Mouse (Mus musculus) induced T-regulatory cell, adult 2 months (primary cell): ENCODE data around the gene 1110051M20Rik.

ENCODE experiments used
- DNase-seq: peaks from one replicate; pipeline ENCODE4 v3.0.0-alpha.2; 2012; ENCODE audit warnings: low read depth

Gene 1110051M20Rik

GRCm38 (mm10) chr2:91345644-91346043 is 98.9 kb downstream of the 1110051M20Rik start:
- no peak for DNase-seq

- no peak for DNase-seq
These were observed 104.9 kb downstream of the 1110051M20Rik start for GRCm38 (mm10) chr2:91339591-91339990.

- no peak for DNase-seq
These were observed 109.4 kb downstream of the 1110051M20Rik start for GRCm38 (mm10) chr2:91335128-91335527.

- no peak for DNase-seq
These were observed 113.3 kb downstream of the 1110051M20Rik start for GRCm38 (mm10) chr2:91331051-91331843.

GRCm38 (mm10) chr2:91329996-91330738 is 114.3 kb downstream of the 1110051M20Rik start:
- no peak for DNase-seq

- no peak for DNase-seq
These were observed 115.8 kb downstream of the 1110051M20Rik start for GRCm38 (mm10) chr2:91328729-91329125.

- DNase-seq = no peak
These were observed 116.4 kb downstream of the 1110051M20Rik start for GRCm38 (mm10) chr2:91327968-91328728.

GRCm38 (mm10) chr2:91326746-91327350 is 117.7 kb downstream of the 1110051M20Rik start:
- DNase-seq = no peak

GRCm38 (mm10) chr2:91324761-91325421 is 119.6 kb downstream of the 1110051M20Rik start:
- DNase-seq = no peak

GRCm38 (mm10) chr2:91324346-91324745 is 120.2 kb downstream of the 1110051M20Rik start:
- DNase-seq = no peak

GRCm38 (mm10) chr2:91322490-91322889 is 122.0 kb downstream of the 1110051M20Rik start:
- DNase-seq = no peak

- no peak for DNase-seq
These were observed 122.6 kb downstream of the 1110051M20Rik start for GRCm38 (mm10) chr2:91321923-91322322.

- DNase-seq = no peak
These were observed 123.7 kb downstream of the 1110051M20Rik start for GRCm38 (mm10) chr2:91320559-91321529.

- DNase-seq = no peak
These were observed 130.3 kb downstream of the 1110051M20Rik start for GRCm38 (mm10) chr2:91314184-91314583.

- DNase-seq = no peak
These were observed 131.8 kb downstream of the 1110051M20Rik start for GRCm38 (mm10) chr2:91312578-91313311.

- DNase-seq = no peak
These were observed 135.0 kb downstream of the 1110051M20Rik start for GRCm38 (mm10) chr2:91309546-91309945.

GRCm38 (mm10) chr2:91308680-91309079 is 135.8 kb downstream of the 1110051M20Rik start:
- DNase-seq = no peak

GRCm38 (mm10) chr2:91306589-91306988 is 137.9 kb downstream of the 1110051M20Rik start:
- DNase-seq = no peak

GRCm38 (mm10) chr2:91305926-91306325 is 138.6 kb downstream of the 1110051M20Rik start:
- no peak for DNase-seq

- DNase-seq = no peak
These were observed 141.7 kb downstream of the 1110051M20Rik start for GRCm38 (mm10) chr2:91302845-91303244.
